Mouse (Mus musculus): Measurements from ENCODE around the gene Urad. TPM values are rescaled to one million over a fixed set of nuclear protein-coding genes. Genes with fewer than 3 reads are reported as not detected.

Urad gene
- total RNA-seq, 2 experiments from 2014 or later = 1.1 TPM; not detected in 1

DNA sequence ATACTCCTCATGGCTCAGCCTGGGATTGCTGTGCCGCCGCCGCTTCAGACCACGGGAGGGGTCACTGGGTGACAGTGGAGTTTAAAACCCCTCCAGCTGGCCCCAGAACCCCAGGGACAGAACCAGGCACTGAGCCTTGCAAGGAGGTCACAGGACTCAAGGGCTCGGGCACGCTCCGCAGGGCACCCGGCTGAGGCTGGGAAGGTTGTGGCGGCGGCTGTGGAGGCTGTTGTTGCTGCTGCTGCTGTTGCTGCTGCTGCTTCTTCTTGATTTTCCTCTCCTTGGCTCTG, 20.5 kb downstream of the Urad start:
- DNase-seq (ENCODE audit: low spot score in 2 of 2) = no peak

- DNase-seq (ENCODE audit: low spot score in 2 of 2) = no peak
Observed at GRCm38 (mm10) chr5:147300917-147301780, 21.1 kb downstream of the Urad start.

DNA sequence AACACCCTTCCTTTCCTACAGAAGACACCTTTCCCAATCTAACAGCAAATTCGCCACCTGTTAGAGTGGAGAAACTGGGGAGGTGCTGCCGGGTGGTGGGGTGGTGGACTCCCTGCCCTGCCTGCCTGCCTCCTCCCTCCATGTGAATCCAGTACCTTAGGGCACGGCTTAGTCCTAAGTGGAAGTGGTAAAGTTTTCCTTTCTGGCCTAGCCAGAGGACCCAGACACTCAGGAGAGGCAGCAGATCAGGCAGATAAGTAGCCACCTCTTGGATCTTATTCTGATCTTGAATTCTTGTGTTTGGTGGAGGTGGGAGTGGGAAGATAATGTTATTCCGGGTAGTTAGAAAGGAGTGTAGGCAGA, 22.3 kb downstream of the Urad start:
- DNase-seq (ENCODE audit: low spot score in 2 of 2) = no peak

DNA sequence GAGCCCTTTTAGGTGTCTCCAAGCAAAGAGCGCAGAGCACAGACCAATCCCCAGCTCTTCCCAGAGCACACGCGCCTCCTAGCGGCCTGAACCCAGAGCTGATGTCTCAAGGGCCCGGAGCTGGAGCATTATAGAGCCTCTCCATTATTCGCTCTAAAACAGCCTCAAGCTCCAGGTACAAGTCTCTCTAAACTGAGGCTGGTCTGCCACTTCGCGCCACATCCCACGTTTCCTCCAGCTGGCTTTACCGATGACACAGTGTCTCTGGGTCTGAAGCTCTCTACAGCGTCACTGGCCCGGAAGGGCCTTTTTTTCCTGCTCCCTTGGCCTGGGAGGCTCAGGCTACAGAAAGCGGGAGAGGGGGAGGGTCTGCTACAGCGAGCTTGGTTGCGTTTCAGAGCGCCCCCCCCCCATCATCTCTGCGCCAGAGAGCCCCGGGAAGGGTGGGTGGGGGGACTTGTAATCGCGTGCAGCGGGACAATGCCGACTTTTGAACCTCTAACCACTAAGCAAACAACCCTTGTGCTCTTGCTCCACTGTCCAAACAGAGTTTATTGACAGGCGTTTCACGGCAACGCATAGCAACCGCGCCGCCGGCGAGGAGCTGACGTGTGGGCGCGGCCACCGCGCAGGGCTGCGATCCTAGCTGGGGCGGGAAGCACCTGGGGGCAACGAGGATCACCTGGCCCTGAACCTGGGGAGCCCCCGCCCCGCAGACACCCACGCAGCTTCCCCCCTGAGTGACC, 22.8 kb downstream of the Urad start:
- peak; percentile 24 to 42 for DNase-seq (ENCODE audit: low spot score in 2 of 2)

DNA sequence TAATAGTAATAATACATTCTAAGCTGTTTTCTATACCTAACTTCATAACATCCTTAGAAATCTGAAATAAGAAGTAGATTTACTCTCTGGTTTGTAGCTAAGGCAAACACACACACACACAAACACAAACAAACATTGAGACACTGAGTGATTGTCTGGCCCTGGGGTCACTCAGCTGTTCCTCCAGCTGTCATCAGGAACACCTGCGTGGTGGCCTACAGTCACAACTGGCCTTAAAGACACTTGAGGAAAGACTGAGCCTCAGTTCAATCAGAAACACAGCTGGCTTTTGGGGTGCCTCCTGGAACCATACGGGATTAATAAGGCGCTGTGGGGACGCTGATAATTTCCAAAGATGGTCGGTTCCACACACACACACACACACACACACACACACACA, 25.0 kb downstream of the Urad start:
- DNase-seq (ENCODE audit: low spot score in 2 of 2) = no peak

- DNase-seq (ENCODE audit: low spot score in 2 of 2) = no peak
Observed at GRCm38 (mm10) chr5:147294121-147294520, 28.1 kb downstream of the Urad start.

GRCm38 (mm10) chr5:147293127-147293910, 28.9 kb downstream of the Urad start:
- DNase-seq (ENCODE audit: low spot score in 2 of 2) = peak; percentile 52 to 56

- DNase-seq (ENCODE audit: low spot score in 2 of 2) = no peak
Observed at GRCm38 (mm10) chr5:147292506-147293120, 29.6 kb downstream of the Urad start.

DNA sequence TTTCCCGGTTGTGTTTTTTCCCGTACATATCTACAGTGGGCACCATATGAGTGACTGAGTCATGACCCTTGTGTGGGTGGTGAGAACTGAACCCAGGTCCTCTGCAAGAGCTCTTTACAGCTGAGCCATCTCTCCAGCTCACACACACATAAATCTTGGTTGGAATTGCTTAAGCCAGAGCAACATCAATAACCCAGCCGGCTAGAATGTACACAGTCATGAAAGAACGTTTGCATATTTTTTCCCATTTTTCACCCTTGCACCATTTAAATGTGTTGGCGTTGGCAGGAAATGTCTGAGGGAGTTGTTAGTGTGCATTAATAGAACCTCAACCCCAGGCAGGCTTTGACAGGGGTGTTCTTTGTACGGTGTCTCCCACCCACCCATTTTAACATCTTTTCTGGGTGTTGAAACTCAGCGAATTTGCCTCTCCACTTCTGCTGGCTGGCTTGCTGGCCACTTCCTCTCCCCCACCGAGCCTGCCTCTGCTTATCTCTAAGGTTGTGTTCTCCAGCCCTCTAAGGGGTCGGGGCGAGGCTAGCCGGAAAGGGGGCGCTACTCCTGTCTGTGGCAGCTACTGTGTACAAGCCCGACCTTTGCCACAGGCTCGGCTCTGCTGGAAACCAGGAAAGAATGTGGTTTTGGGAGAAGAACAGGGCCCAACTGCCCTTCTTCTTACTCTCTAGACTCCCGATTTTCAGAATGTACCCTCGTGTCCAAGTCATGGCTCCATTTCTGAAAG, 30.3 kb downstream of the Urad start:
- no peak for DNase-seq (ENCODE audit: low spot score in 2 of 2)

DNA sequence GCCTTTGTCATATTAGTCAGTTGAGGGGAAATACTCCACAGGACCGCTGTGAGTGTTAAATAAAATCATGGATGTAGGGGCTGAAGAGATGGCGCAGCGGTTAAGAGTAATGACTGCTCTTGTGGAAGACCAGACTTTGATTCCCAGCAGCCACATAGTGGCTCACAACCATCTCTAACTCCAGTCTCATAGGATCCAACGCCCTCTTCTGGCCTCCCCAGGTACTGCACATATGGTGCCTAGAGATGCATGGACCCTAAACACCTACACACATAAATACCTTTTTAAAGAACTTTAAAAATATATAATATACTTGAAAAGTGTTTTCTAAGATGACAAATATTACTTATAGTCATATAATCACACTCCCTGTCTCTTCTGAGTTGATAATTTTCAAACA, 37.9 kb downstream of the Urad start:
- DNase-seq (ENCODE audit: low spot score in 2 of 2) = no peak

DNA sequence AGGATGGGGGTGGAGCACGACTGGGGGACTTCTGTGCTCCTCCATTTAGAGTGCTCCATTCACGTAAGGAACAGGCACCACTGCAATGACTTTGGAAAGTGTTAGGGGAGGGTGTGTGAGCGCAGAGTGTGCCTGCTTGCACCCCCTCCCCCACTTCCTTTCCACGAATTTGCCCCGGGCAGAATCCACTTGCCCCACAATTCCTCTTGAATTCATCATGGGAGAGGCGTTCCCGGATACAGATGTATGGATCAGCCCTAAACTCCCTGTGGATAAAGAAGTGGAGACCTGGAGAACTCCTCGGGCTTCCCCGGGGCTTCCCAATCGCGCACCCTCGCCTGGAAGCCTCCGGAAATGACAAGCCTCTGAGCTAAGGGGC, 44.7 kb downstream of the Urad start:
- no peak for DNase-seq (ENCODE audit: low spot score in 2 of 2)

DNA sequence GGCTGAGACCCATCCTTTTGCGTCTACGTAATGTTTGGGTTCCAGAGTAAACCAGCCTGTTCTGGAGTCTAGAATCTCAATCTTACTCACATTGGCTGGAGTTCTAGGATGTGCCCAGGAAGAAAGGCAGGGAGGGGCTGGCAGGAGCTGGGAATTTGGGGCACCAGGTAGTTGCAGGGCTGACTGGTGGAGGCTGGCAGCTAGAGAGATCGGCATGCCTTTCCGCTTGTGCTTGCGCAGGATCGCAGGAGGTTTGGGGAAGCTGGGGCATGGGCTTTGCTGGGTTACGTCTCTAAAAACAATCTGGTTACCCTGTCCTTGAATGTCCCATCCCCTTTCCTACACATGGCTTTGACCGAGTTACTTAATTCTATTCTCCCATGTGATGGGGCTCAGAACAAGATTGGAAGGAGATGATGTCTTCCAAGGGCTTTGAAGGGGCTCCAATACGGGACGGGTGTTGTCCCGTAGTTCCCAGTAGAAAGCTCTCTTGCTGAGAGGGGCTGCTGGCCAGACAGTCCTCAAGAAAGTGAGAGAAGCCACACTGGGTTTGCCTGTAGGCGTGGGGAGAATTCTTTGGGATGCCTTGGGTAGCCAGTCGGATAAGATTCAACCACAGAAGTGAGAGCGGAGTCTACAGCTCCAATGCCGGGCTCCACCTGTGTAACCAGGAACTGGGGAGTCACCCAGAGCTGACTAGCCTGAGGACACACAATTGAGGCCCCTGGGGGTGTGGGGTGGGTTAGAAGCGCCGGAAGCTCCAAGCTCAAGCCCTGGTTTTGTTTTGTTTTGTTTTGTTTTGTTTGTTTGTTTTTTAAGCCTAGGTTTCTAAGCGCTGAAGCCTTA, 45.3 kb downstream of the Urad start:
- no peak for DNase-seq (ENCODE audit: low spot score in 2 of 2)

DNA sequence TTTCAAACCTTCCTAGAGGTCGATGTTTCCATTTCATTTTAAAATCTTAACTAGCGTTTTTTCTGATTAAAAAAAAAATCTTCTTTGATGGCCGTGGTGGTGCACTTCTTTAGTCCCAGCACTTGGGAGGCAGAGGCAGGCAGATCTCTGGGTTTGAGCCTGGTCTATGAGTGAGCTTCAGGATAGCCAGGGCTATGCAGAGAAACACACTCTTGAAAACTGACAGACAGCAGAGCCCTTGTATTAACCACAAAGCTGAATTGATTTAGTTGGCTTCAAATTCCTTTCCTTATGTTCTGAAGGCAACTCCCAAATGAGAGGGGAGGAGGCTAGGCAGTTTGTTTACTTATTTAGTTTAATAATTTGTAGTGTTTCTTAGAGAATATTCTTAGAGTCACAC, 46.5 kb downstream of the Urad start:
- no peak for DNase-seq (ENCODE audit: low spot score in 2 of 2)

DNA sequence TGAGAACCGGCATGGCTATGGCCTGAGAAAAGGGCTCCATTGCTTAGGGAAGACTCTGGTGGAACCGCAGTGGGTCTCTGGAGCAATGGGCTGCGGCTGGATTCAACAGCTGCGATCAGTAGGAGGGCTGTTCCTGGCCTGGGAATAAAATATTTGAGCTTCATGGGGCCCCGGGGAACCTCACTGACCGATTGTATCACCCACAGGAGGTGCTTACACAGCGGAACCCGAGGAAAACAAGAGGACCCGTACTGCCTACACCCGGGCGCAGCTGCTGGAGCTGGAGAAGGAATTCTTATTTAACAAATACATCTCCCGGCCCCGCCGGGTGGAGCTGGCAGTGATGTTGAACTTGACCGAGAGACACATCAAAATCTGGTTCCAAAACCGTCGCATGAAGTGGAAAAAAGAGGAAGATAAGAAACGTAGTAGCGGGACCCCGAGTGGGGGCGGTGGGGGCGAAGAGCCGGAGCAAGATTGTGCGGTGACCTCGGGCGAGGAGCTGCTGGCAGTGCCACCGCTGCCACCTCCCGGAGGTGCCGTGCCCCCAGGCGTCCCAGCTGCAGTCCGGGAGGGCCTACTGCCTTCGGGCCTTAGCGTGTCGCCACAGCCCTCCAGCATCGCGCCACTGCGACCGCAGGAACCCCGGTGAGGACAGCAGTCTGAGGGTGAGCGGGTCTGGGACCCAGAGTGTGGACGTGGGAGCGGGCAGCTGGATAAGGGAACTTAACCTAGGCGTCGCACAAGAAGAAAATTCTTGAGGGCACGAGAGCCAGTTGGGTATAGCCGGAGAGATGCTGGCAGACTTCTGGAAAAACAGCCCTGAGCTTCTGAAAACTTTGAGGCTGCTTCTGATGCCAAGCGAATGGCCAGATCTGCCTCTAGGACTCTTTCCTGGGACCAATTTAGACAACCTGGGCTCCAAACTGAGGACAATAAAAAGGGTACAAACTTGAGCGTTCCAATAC, 47.8 kb downstream of the Urad start:
- no peak for DNase-seq (ENCODE audit: low spot score in 2 of 2)

GRCm38 (mm10) chr5:147272808-147273345, 49.4 kb downstream of the Urad start:
- no peak for DNase-seq (ENCODE audit: low spot score in 2 of 2)

DNA sequence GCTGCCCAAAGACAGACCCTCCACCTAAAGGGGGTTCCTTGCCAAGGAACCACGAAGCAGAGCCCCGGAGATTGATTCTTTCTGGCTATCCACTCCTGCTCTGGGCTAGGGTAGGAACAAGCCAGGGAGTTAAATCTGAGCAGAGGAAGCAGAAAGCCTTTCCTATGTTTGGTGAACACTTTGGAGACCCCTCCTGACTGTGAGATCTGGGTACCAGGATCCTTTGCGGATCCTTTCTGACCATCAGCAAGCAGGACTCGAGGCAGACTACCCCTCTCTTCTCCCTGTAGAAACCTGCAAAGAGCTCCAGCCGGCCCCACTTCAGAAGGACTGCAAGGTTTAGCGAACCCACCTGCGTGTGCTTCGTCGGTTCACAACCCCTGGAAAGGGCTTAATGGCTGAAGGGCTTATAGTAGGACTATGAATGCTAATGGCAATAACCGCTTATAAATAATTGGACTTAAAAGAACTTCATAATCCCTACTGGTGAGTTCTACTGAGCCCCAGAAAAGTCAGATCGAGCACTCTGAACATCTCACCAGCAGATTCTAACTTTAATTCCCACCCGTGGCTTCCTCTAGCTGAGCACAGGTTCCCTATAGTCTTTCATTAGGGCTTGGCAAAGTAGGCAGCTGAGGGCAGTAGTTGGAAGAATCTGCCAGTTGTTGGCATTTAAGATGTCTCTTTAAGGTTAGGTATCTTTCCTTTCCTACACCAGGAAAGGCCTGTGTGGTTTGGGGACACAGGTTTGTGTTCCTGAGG, 50.0 kb downstream of the Urad start:
- DNase-seq (ENCODE audit: low spot score in 2 of 2) = no peak

All from adrenal gland, adult 18-20 months (tissue).